ENCODE assay signal across 24 mouse cellular contexts in the genomic region with DNA sequence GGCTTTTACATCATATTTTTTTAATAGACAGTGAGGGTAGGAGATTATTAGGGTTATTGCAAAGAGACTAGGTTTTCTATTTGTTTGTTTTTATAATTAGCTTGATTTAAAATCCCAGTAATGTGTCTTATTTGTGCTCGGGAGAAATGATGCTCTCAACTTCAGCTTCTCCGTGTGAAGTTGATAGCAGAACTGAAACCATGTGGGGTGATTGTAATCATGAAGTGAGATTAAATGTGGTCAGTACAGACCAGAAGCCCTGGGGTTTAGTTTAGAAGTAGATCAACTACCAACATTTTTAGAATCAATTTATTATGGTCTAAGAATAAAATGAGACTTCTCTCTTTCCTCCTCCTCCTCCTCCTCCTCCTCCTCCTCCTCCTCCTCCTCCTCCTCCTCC.
A peak's percentile ranks its signal among the peaks of the same experiment; 100 is the strongest.
DNase-seq lines count a peak whose midpoint lies in the region; ATAC-seq and TF ChIP-seq lines count a peak whose summit lies in the region.
"Had no signal": no experiment of that assay in that cellular context is flagged by ENCODE, and none has a peak within 500 bp of the region (broad histone marks: within the 10 kb centered on the region; RNA-seq: fewer than 3 reads in every experiment).

No protein-coding gene starts in this region.

- H3K4me2 ChIP-seq in CH12.LX (ENCODE audit: insufficient read depth, low read depth, poor library complexity, severe bottlenecking), result no peak overlapping the region
- H3K4me2 ChIP-seq: embryonic facial prominence, embryonic 12.5 days; forebrain, embryonic 12.5 days had no signal

- peaks cover 2% of the 10 kb centered on the region for H3K27me3 ChIP-seq in CH12.LX (replicated peaks)
- H3K27me3 ChIP-seq: embryonic facial prominence, embryonic 12.5 days; forebrain, embryonic 12.5 days had no signal

- intact Hi-C loops in gastrocnemius, adult 2 months (cut with DNase I), result no loop called here

- no peak overlapping the region for H3K9ac ChIP-seq in CH12.LX (ENCODE audit: insufficient read depth, low read depth)
- H3K9ac ChIP-seq: embryonic facial prominence, embryonic 12.5 days; forebrain, embryonic 12.5 days had no signal

- peaks cover 4% of the 10 kb centered on the region for H3K9me3 ChIP-seq in CH12.LX (replicated peaks; ENCODE audit: low read length)
- H3K9me3 ChIP-seq: embryonic facial prominence, embryonic 10.5 days; embryonic facial prominence, embryonic 12.5 days; forebrain, embryonic 10.5 days; forebrain, embryonic 12.5 days had no signal

- H3K79me2 ChIP-seq in CH12.LX (replicated peaks; ENCODE audit: control insufficient read depth, extremely low read depth, insufficient read depth, poor library complexity, severe bottlenecking), result no peaks in the 10 kb centered on the region

- H3K36me3 ChIP-seq in CH12.LX (replicated peaks in 1 of 2; ENCODE audit: control insufficient read depth in 1 of 2, insufficient read depth in 1 of 2, low read length in 1 of 2), result no peaks in the 10 kb centered on the region
- H3K36me3 ChIP-seq: embryonic facial prominence, embryonic 10.5 days; embryonic facial prominence, embryonic 12.5 days; forebrain, embryonic 10.5 days; forebrain, embryonic 12.5 days had no signal

- peaks cover 0 to 32% of the 10 kb centered on the region in 2 experiments; a peak in 2 of 4 replicates for H3K4me1 ChIP-seq in CH12.LX (ENCODE audit: control insufficient read depth in 1 of 2, insufficient read depth in 2 of 2)

- TF ChIP-seq EP300 in CH12.LX (IDR thresholded peaks at IDR 0.05; ENCODE audit: low read length), result peak; percentile 90

- no peak overlapping the region for H3K4me3 ChIP-seq in CH12.LX (replicated peaks in 1 of 3; ENCODE audit: low read depth in 2 of 3, low read length in 2 of 3, poor library complexity in 1 of 3)
- H3K4me3 ChIP-seq in gastrocnemius, adult 2 months, result no peak overlapping the region
- H3K4me3 ChIP-seq: embryonic facial prominence, embryonic 10.5 days; embryonic facial prominence, embryonic 12.5 days; erythroblast, embryonic 14.5 days; forebrain, embryonic 10.5 days; forebrain, embryonic 12.5 days had no signal

- peak; percentile 55 for DNase-seq in CH12.LX (ENCODE audit: extremely low read depth)
- no peak for DNase-seq in thymus, postnatal 14 days
- no peak for DNase-seq in gastrocnemius, adult 2 months
- DNase-seq: adrenal gland, adult 2 months; adrenal gland, postnatal 10 days; adrenal gland, postnatal 25 days; B cell, adult 2 months; cerebellum, adult 11 months; cerebellum, adult 18-20 months; cerebellum, adult 8-10 months; cerebellum, adult 9-11 months; cerebellum, postnatal 14 days; cerebellum, postnatal 36 days had no signal

- TF ChIP-seq RAD21 in CH12.LX (IDR thresholded peaks at IDR 0.05; ENCODE audit: low read depth, low read length), result no peak

- ATAC-seq in granulocyte monocyte progenitor cell, adult 5-6 weeks (replicated peaks; ENCODE audit: poor library complexity, severe bottlenecking), result peak; percentile 98
- peak; percentile 84 for ATAC-seq in megakaryocyte progenitor cell, adult 5-6 weeks (replicated peaks; ENCODE audit: poor library complexity)
- no peak for ATAC-seq in erythroblast, adult 5-6 weeks (replicated peaks; ENCODE audit: low FRiP score, poor library complexity, severe bottlenecking)
- ATAC-seq: CD4-positive, CD25-positive, alpha-beta regulatory T cell, adult 4 months; forebrain, embryonic 14.5 days; forebrain, embryonic 16.5 days had no signal

- no peak overlapping the region for H3K27ac ChIP-seq in CH12.LX (ENCODE audit: insufficient read depth, low read depth)
- no peak overlapping the region for H3K27ac ChIP-seq in gastrocnemius, adult 2 months
- H3K27ac ChIP-seq: embryonic facial prominence, embryonic 10.5 days; embryonic facial prominence, embryonic 12.5 days; forebrain, embryonic 10.5 days; forebrain, embryonic 12.5 days had no signal

- dilution Hi-C loops in CH12.LX (cut with MboI; ENCODE audit: extremely low pct_ligation_motif_present, extremely low pct_unique_long_range_greater_than_20kb, low sequenced_read_pairs), result no loop called here

- no peak for TF ChIP-seq POLR2A in CH12.LX (IDR thresholded peaks at IDR 0.05; ENCODE audit: low read depth, low read length)

- no peak for TF ChIP-seq CTCF in CH12.LX (conservative IDR thresholded peaks at IDR 0.05 in 1 of 2, IDR thresholded peaks at IDR 0.05 in 1 of 2; ENCODE audit: low read depth in 2 of 2, low read length in 2 of 2)
- no peak for TF ChIP-seq CTCF in gastrocnemius, adult 2 months (IDR thresholded peaks at IDR 0.05)

- in situ Hi-C loops in CH12.LX (cut with MboI; ENCODE audit: low pct_ligation_motif_present, low pct_unique_long_range_greater_than_20kb, low sequenced_read_pairs), result no loop called here

TF ChIP-seq in CH12.LX, 34 proteins besides CTCF, POLR2A, EP300 and RAD21:
- TF ChIP-seq E2F4 (IDR thresholded peaks at IDR 0.05; ENCODE audit: insufficient replicate concordance, low read depth, low read length), result no peak
- no peak for TF ChIP-seq MAX (IDR thresholded peaks at IDR 0.05; ENCODE audit: low read length)
- TF ChIP-seq RCOR1 (conservative IDR thresholded peaks at IDR 0.05; ENCODE audit: low read depth, low read length), result peak; percentile 70; the same call in 1 of the 2 replicates
- TF ChIP-seq NELFE (IDR thresholded peaks at IDR 0.05; ENCODE audit: low read depth, low read length), result no peak
- TF ChIP-seq TCF12 (IDR thresholded peaks at IDR 0.05; ENCODE audit: low read depth, low read length), result peak; percentile 39; the same call in 1 of the 2 replicates
- TF ChIP-seq IRF4 (IDR thresholded peaks at IDR 0.05; ENCODE audit: low read depth, low read length), result peak; percentile 85
- 0 out of 2 replicates have a peak, but pooled peaks have one; percentile 23 for TF ChIP-seq ETS1 (conservative IDR thresholded peaks at IDR 0.05; ENCODE audit: low read depth, low read length)
- no peak for TF ChIP-seq JUND (conservative IDR thresholded peaks at IDR 0.05; ENCODE audit: low read depth, low read length)
- TF ChIP-seq MAFK (IDR thresholded peaks at IDR 0.05; ENCODE audit: insufficient replicate concordance, low read length), result 0 out of 2 replicates have a peak, but pooled peaks have one; percentile 44
- TF ChIP-seq ZNF384 (IDR thresholded peaks at IDR 0.05; ENCODE audit: low read depth, low read length), result no peak
- peak; percentile 55 for TF ChIP-seq MEF2A (IDR thresholded peaks at IDR 0.05; ENCODE audit: borderline replicate concordance, low read depth, low read length)
- TF ChIP-seq BHLHE40 (IDR thresholded peaks at IDR 0.05; ENCODE audit: low read depth, low read length), result peak; percentile 45; the same call in 1 of the 2 replicates
- TF ChIP-seq GABPA (IDR thresholded peaks at IDR 0.05; ENCODE audit: insufficient replicate concordance, low read depth, low read length), result no peak
